Mouse (Mus musculus) frontal cortex, adult 2 months (tissue): ENCODE data around the gene Arhgef17. TPM values are rescaled to one million over a fixed set of nuclear protein-coding genes. Genes with fewer than 3 reads are reported as not detected.

Experiments
- DNase-seq, 2 experiments: peaks; one replicate each; pipeline ENCODE4 v3.0.0; 2022; ENCODE audit warnings: low spot score in 1 of 2; ENCODE audit errors: extremely low spot score in 1 of 2
- polyA plus RNA-seq: library from polyadenylated mRNA; depleted of rRNA; stranded (reverse); fragments of >200 nt; gene quantifications from 2 replicates; pipeline ENCODE4 v1.2.3, GENCODE M21; 2012; rRNA removed

Gene Arhgef17
- polyA plus RNA-seq, result 74.9 and 86.0 TPM in 2 replicates

DNA sequence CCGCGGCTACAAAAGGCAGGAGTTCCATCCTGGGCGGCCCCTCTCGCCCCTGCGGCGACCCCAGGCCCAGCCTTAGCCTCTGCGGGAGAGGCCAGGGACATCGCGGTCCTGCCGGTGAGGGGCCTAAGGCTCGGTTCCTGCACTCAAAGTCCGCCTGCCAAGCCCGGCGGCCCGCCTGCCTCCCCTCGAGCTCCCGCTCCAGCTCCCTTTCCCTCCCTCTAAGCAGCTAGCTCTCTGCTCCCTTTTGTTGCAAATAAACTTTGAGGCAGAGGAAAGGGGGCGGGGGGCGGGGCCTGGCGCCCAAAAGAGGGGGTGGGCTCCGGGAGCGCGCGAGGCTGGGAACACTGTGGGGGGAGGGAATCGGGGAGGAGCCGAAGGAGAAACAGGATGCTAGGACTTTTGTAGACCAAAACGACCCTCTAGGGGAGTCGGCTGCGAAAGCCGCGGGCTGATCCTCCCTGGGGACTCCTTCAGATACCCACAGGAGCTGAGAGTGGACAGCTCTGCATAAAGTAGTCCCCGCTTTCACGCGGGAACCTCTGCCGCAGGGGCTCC, at the start of gene Arhgef17:
Gene Arhgef17, minus strand, starts transcription at position 182 of the 555 bp plus-strand sequence.
- no peak for DNase-seq

DNA sequence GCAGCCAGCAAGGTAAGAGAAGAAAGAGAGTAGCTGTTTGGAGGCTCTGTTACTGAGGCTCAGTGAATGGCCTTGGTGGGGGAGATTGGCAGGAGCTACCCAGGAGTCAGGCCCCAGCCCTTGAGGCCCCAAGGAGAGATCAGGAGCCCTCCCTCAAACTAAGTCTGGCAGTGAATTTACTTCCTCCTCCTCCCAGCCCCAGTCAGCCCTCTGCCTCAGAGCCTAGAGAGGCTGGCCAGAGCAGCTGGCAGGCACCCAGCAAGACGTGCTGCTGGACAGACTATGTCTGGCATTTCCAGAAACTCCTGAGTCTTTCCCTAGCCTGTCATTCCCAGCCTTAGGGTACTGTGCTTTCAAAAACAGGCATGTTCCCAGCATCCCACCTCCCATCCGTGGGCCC, 47.3 kb upstream of the Arhgef17 start:
- DNase-seq, result peak in 1 of 2 experiments; percentile 25

DNA sequence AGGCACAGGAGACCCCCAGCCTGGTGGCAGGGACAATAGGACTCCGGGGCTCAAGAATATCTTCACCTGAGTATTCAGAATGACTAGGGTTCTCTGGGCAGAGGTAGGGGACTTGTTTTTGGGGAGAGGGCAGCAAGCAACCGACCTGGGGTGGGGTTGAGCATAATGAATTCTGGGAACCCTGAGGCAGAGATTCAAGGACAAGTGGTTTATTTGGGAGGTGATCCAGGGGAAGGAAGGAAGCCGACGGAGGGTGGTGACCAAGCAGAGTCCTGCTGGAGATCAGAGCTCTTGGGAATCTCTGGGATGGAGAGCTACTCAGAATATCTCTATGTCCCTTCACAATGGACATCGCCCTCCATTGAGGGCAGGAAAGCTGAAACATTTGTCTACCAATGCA, 46.3 kb upstream of the Arhgef17 start:
- DNase-seq, result no peak

DNA sequence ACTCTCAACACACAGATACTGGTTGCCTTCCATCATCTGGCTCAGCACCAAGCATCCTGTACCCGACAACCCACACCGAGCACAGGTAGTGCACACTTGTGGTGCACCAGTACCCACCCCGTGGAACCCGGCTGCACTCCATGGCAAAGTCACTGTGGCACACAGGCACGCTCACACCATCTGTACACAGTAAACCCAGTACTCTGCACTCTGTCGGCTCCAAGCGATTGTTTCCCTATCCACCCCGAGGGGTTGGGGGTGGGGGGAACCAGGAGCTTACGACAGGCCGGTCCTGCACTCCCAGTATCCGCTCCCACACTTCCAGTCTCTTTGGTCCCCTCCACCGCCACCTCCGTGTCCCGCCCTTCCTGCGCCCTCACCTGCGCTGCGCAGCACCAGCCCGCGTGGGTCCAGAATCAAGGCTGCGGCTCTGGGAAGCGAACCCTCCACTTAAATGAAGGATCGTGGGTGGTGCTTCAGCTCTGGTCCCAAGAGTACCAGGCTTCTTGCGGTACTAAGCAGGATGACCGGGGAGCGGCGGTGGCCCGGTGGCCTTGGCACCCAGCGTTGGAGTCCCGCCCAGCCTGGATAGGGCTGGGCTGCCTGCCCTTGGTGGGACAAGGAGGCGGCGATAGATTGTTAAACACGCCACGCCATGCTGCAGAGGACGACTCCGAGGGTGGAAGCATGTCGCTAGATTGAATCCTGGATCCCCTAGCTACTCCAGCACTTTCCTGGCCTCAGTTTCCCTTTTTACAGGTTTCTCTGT, 42.4 kb upstream of the Arhgef17 start, which contains the start of gene P2ry6:
Gene P2ry6, minus strand, starts transcription at position 515 of the 769 bp plus-strand sequence.
- no peak for DNase-seq

DNA sequence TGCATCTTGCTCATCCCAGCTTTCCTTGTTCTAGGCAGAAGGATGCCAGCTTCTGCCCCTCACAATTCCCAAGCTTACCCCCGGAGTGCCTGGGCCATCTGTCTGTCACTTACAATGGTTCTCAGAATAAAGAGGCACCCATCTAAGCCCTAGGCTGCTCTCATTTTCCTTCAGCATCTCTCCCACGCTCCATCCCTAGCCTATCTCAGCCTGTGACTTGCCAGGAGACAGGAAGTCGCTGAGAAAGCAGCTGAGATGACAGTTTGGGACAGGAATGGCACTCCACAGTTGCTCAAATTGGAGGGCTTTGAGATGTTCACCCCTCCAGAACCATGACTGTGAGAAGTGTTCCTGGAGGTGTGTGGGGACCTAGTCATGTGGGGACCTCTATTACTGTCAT, 41.0 kb upstream of the Arhgef17 start:
- peak in 1 of 2 experiments; percentile 30 for DNase-seq

DNA sequence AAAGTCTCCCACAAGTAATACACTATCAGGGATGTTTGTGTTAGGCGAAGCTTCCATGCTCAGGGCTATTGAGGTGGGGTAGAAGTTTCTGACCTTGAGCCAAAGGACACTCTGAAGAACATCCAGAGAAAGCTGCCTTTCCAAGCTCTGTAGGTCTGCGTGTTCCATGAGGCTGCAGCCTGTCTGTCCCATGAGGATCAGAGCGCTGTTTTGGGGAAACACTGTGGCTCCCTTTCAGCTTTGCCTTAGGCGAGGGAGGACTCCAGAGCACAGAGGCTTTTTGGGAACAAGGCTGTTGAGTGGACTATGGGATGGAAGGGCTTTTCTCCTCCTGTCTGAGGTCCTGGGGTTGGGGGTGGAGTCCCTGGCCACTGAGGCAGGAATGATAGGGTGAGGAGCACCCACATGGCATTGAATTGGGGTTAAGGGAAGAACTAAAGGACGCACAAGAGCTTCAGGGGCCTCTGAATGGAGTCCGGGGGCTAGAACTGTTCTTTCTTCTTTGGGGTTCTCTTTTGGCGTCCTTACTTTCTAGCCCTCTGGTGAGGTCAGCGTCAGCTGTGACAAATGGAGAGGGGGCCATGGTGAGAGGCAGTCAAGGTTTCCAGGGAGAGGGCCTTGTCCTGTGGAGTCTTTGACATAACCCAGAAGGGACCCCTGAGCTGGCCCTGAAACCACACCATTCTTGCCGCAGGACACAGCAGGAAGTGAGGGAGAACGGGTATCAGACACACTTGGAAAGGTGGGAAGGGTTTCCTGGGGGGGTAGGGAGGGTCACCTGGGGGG, 37.2 kb upstream of the Arhgef17 start:
- DNase-seq, result no peak

DNA sequence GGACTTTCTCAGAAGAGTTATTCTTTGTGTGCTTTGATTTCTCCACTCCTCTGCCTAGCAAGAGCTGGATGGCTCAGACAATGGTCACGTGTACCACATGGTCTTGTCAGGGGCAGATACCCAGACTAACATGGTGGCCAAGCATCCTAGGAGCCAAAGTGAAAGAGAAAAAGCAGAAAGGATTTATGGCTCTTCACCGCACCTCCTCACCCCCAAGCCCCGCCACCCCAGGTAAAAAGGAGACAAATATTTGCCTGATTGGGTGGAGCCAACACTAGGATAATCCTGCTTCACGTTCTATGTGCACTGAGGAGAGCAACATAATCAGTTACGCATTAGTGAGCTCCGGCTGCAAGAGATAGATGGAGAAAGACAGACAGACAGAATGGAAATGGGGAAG, 36.5 kb upstream of the Arhgef17 start:
- DNase-seq, result no peak

DNA sequence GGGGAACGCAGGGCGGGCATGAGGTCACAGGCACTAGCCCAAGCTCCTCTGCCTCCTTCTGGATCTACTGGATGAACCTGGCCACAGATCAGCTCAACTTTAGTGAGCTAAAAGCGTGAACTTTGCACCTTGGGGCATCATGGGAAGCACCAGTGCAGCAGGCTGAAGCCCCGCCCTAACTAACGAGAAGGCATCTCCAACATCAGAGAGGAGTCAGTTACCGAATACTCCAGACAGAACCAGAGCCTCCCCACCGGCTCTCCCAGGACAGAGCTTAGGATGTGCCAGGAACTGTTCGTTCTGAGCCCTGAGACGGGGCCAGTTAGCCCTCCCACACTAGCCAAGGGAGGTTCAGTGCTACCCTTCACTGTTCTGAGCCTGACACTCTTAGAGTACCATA, 35.9 kb upstream of the Arhgef17 start:
- no peak for DNase-seq

DNA sequence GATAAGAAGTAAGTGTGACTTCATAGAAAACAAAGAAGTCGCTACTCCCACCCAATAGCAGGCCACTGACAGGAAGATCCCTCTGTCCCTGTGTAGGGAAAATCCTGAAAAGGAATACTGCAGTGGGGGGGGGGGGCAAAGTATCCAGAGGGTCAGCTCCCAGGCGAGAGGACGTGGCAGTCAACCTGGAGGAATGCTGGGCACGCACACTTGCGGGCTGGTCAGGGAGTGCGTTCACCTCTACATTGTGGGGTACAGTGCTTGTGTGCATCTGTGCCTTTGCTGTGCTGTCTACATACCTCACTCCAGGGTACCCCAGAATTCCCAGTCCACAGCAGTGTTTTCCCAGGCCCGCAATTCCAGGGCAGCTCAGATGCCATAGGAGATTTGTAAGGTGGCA, 34.1 kb upstream of the Arhgef17 start:
- DNase-seq, result no peak

DNA sequence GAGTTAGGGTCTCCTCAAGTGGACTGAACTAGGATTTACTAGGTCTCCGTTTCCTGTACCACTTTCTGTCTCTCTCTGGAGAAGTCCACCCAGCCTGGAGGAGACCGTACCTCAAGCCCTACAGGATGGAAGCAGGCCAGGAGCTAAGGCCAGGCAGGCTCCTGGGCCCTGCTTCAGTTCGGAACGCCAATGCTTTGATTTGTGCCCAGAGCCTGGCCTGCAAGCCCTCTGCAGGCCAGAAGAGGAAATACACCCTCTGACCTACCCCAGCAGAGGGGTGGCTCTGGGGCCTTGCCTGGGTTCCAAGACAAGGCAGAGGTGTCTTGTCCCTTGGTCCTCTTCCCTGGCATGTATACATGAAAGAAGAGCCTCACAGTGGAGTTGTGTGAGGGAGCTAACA, 33.2 kb upstream of the Arhgef17 start:
- DNase-seq, result no peak

DNA sequence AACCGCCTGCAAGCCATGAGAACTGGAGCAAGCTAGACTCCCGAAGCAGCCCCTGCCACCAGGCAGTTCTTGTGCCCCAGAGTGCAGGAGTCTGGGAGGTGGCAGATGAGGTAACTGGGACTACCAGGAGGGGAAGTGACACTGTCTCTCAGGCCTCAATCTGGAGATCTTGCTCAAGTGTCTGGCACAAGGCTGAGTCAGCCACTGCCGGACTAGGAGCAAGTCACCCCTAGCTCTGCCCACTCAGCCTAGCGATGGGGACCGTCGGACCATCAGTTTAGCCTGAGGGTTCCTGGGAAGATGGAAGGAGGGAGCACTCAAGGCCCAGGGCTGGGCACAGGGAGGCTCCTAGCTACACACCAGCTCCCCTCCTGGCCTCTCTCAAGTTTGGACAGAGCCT, 32.3 kb upstream of the Arhgef17 start:
- no peak for DNase-seq

DNA sequence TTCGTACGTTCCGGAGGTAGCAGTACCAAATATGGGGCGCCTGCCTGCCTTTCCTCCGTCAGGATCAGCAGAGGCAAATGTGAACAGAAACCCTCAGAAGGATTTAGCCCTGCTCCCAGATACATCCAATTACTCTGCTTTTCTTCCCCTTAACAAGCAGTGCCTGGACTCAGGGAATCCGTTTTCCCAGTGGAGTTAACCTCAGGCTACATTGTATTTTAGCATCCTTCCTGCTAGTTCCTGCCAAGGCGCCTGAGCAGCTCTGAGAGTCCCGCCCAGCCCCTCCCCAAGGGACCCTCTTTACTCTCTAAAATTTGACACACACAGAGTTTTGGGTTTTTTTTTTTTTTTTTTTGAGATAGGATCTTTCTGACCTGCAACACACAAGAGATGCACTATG, 31.5 kb upstream of the Arhgef17 start:
- DNase-seq, result no peak

DNA sequence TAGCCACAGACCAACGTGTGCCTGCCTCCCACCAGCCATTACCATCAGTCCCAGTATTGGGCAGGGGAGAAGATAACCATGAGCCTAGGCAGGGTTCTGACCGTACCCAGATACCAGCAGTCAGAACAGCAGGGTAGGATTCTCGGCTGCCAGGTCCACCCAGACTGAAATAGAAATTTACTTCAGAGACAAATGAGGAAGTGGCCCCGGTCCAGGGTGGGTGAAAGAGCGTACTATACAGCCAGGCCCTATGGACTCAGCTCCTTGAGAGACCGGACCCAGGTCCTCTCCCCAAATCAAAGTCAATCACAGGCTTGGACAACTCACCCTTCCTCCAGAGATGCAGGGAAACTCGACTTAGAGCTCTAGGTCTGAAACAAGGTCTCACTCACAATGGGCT, 29.2 kb upstream of the Arhgef17 start:
- no peak for DNase-seq

DNA sequence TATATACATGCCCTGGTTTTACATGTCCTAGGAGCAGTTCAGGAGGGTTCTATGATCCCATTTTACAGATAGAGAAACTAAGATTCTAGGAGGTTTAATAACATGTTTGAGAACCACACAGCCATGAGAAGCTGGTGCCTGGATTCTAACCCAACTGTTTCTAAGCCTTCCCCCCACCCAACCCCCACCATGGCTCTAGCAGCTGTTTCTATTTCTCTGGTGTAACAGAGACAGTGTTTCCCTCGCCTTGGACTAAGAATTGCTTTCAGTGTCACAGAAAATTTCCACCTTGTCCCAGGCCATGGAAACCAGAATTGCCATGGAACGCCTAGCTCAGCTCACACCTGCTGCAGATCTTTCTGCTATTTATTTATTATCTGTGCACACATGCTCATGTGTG, 28.6 kb upstream of the Arhgef17 start:
- no peak for DNase-seq

DNA sequence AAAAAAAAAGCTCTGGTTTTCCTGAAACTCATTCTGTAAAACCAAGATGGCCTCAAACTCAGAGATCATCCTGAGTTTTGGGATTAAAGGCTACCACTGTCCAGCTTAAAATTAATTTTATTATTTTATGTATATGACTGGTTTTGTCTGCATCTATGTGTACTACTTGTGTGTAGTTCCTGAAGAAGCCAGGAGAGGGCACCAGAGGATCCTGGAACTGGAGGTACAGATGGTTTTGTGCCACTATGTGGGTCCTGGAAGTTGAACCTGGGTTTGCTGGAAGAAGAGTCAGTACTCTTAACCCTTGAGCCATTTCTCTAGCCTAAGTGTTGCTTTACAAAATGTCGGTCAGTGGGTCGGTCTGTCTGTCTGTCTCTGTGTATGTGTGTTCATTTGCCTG, 26.5 kb upstream of the Arhgef17 start:
- DNase-seq, result no peak

DNA sequence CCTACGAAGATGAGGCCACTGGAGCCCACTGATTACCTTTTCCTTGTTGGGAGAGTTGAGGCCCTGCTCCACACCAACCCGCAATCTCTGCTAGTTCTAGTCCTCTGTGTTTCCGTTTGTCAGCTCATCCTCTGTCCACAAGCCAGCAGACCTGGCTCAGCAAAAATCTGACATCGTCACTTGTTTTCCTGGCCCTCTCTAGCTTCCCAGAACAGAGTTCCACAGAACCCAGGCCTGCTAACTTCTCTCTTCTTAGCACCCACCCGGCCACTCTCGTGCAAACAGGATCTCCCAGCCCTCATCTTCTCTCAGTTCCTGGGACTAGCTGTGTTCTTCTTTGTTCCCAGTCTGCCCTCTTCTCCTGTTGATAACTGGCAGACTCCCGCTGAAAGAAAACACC, 20.8 kb upstream of the Arhgef17 start:
- no peak for DNase-seq

DNA sequence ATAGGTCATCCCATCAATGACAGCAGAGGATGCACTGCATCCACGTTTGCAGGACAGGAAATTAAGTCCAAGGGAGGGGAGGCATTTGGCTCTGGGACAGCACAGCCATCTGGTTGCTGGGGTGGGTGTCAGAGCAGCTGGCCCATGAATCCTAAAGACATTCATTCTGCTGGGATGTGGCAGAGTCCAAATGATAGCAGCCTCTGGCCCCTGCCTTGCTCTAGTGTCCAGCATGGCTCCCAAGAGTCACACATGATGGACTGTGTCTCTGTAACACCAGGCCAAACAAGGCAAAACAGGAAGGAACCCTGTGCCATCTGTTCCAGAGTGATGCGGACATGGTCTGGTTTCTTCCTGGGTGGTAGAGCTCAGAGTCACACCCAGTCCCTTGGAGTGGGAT, 20.0 kb upstream of the Arhgef17 start:
- no peak for DNase-seq

DNA sequence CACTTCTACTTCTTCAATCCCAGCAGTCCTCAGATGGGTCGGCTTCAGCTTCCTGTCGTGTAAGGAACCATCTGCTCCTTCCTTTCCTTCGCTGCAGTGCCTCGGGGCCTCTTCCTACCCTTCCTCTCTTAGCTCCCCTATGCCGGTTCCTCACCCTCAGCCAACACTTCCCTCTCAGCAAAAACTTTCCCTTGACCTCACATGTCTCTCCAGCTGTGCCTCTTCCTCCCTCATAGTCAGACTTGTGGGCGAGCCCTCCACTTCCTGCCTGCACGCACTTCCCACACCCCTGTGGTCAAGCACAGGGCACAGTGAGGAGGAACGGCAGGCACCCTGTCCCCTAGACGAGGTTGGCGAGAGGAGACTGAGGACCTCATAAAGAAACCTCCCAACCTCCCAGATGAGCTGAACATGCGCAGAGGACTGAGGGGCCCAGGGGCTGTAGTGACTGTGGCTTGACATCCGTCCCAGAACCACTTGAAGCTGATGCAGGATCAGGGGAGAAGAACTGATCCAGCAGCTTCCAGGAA, 18.6 kb upstream of the Arhgef17 start:
- no peak for DNase-seq

DNA sequence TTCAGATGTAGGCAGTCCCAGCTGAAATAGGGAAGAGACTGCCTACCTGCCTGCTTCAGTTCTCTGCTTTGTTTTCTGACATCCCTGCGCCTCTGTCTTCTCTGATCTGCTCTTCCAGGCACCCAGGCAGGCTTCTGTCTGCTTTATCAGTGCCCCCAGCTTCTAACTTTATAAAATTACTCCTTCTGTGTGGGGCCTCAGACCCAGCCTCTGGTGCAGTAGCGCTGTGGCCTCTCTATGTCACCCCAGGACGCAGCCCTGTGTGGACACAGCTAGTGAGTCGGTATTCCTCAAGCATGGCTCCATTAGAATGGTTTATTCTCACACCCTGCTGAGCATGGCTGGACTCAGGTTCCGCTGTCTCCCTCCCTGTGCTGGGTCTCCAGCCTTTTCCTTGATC, 18.1 kb upstream of the Arhgef17 start:
- no peak for DNase-seq

DNA sequence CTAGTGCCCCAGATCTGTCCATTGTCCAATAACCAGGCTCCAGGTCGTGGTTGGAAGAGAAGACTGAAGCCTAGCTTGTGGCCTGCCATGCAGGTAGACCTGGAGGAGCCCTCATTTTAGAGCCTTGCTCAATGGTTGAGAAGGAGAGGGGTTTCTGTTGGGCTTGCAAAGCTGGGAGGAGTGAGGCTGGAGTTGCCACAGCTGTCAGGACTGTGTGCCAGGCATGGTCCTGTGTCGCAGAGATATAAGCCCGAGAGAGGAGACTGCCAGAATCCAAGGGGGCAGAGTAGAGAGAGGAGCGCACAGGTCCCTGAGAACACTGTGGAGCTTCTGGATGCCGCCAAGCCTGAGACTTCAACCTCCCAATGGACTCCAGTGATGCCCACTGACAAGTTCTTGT, 12.8 kb upstream of the Arhgef17 start:
- no peak for DNase-seq

DNA sequence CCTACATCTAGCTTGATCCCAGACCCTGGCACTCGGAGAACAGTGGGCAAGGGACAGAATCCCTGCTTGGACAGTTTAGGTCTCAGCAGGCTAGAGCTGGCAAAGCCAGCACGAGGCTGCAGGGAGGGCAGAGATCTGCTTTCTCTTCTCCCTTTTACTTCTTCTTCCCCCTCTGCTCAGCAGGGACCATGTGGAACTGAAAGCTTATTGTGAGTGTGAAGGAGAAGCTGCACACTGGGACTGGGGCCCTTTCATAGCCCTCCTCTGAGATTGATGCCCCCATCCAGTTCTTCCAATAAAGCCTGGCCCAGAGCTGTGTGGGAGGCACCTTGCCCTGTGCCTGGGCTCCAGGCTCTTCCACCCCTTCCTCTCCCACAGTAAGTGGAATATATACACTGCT, 12.4 kb upstream of the Arhgef17 start:
- no peak for DNase-seq
